Mouse (Mus musculus): ENCODE measurements at regions not wholly inside any gene's neighbourhood (a gene's known extent, or its start where the extent isn't known, plus 50 kb on each side); places are given as distances from the start of the nearest gene placed in this dataset.

GRCm38 (mm10) chr4:91060933-91061332, 339.7 kb downstream of the Elavl2 start:
- TF ChIP-seq HCFC1 (IDR thresholded peaks at IDR 0.05; ENCODE audit: low read depth, low read length), result no peak
- no peak for TF ChIP-seq CTCF (conservative IDR thresholded peaks at IDR 0.05 in 1 of 2, IDR thresholded peaks at IDR 0.05 in 1 of 2; ENCODE audit: low read depth in 2 of 2, low read length in 2 of 2)
- TF ChIP-seq NELFE (IDR thresholded peaks at IDR 0.05; ENCODE audit: low read depth, low read length), result no peak
- no peak for TF ChIP-seq POLR2A (IDR thresholded peaks at IDR 0.05; ENCODE audit: low read depth, low read length)
- TF ChIP-seq EP300 (IDR thresholded peaks at IDR 0.05; ENCODE audit: low read length), result no peak
- TF ChIP-seq ETS1 (conservative IDR thresholded peaks at IDR 0.05; ENCODE audit: low read depth, low read length), result no peak
- no peak for TF ChIP-seq MEF2A (IDR thresholded peaks at IDR 0.05; ENCODE audit: borderline replicate concordance, low read depth, low read length)
- TF ChIP-seq ZMIZ1 (IDR thresholded peaks at IDR 0.05; ENCODE audit: low read depth, low read length), result no peak
- no peak for TF ChIP-seq GABPA (IDR thresholded peaks at IDR 0.05; ENCODE audit: insufficient replicate concordance, low read depth, low read length)

Data from CH12.LX (cell line).